In genomic region chr3:102602766-102603165, GRCm38 (mm10) we compare ENCODE assay signal across 26 mouse cellular contexts.
DNase-seq lines count a peak whose midpoint lies in the region; ATAC-seq lines count a peak whose summit lies in the region.
"Had no signal": no experiment of that assay in that cellular context is flagged by ENCODE, and none has a peak within 500 bp of the region (broad histone marks: within the 10 kb centered on the region; RNA-seq: fewer than 3 reads in every experiment).

No protein-coding gene starts in this region.

- DNase-seq in heart, embryonic 10.5 days (ENCODE audit: low spot score), result peak; percentile 64
- no peak for DNase-seq in heart, postnatal 25 days (ENCODE audit: low spot score)
- DNase-seq in 3T3-L1 (ENCODE audit: low read depth, low spot score), result peak; percentile 11
- peak; percentile 73 for DNase-seq in Muller cell, postnatal 12 days (ENCODE audit: inconsistent ontology term)
- DNase-seq: adrenal gland, adult 2 months; adrenal gland, postnatal 14 days; cerebellum, adult 11 months; cerebellum, adult 2 months; cerebellum, adult 9-11 months; cerebellum, postnatal 25 days; forebrain, postnatal 0 days; gastrocnemius, adult 2 months; gastrocnemius, postnatal 14 days; heart, adult 18-20 months; heart, postnatal 14 days had no signal

- H3K9ac ChIP-seq in embryonic facial prominence, embryonic 15.5 days, result no peak overlapping the region
- no peak overlapping the region for H3K9ac ChIP-seq in kidney, embryonic 15.5 days
- H3K9ac ChIP-seq: forebrain, postnatal 0 days; heart, embryonic 13.5 days; hindbrain, embryonic 13.5 days; intestine, embryonic 15.5 days had no signal

- ATAC-seq in embryonic facial prominence, embryonic 15.5 days (ENCODE audit: insufficient number of reproducible peaks, low FRiP score, low TSS enrichment, low read depth), result peak; percentile 24; the same call in 1 of the 2 replicates
- no peak for ATAC-seq in kidney, embryonic 15.5 days (replicated peaks; ENCODE audit: low FRiP score)
- ATAC-seq in megakaryocyte progenitor cell, adult 5-6 weeks (replicated peaks; ENCODE audit: poor library complexity), result no peak
- ATAC-seq in erythroid progenitor cell, adult 5-6 weeks (replicated peaks; ENCODE audit: low FRiP score, poor library complexity, severe bottlenecking), result no peak
- ATAC-seq: forebrain, embryonic 14.5 days; forebrain, postnatal 0 days; hindbrain, embryonic 16.5 days; intestine, embryonic 15.5 days had no signal

- no peaks in the 10 kb centered on the region for H3K36me3 ChIP-seq in heart, embryonic 10.5 days
- no peaks in the 10 kb centered on the region for H3K36me3 ChIP-seq in embryonic facial prominence, embryonic 15.5 days
- H3K36me3 ChIP-seq in kidney, embryonic 15.5 days, result no peaks in the 10 kb centered on the region
- H3K36me3 ChIP-seq: heart, embryonic 13.5 days; hindbrain, embryonic 10.5 days; hindbrain, embryonic 13.5 days; intestine, embryonic 15.5 days had no signal

- 86% methylated on average over 13 of the region's 13 CpGs for WGBS in heart, embryonic 10.5 days
- 60% methylated on average over 13 of the region's 13 CpGs for WGBS in embryonic facial prominence, embryonic 15.5 days
- WGBS in kidney, embryonic 15.5 days, result 93% methylated on average over 13 of the region's 13 CpGs

- no peak overlapping the region for H3K27ac ChIP-seq in heart, embryonic 10.5 days
- H3K27ac ChIP-seq in embryonic facial prominence, embryonic 15.5 days (replicated peaks), result peak overlapping the region; percentile 73
- no peak overlapping the region for H3K27ac ChIP-seq in kidney, embryonic 15.5 days
- H3K27ac ChIP-seq: gastrocnemius, adult 2 months; heart, embryonic 13.5 days; hindbrain, embryonic 10.5 days; hindbrain, embryonic 13.5 days; intestine, embryonic 15.5 days had no signal

- no peaks in the 10 kb centered on the region for H3K4me1 ChIP-seq in heart, embryonic 10.5 days
- peaks cover 23% of the 10 kb centered on the region for H3K4me1 ChIP-seq in embryonic facial prominence, embryonic 15.5 days
- H3K4me1 ChIP-seq in kidney, embryonic 15.5 days, result 0 out of 2 replicates have a peak, but pooled peaks cover 3% of the 10 kb centered on the region
- H3K4me1 ChIP-seq: heart, embryonic 13.5 days; hindbrain, embryonic 10.5 days; hindbrain, embryonic 13.5 days; intestine, embryonic 15.5 days had no signal

- no peak overlapping the region for H3K4me3 ChIP-seq in heart, embryonic 10.5 days
- H3K4me3 ChIP-seq in embryonic facial prominence, embryonic 15.5 days (replicated peaks), result no peak overlapping the region
- H3K4me3 ChIP-seq in kidney, embryonic 15.5 days (replicated peaks), result no peak overlapping the region
- H3K4me3 ChIP-seq: erythroblast, embryonic 14.5 days; gastrocnemius, adult 2 months; heart, embryonic 13.5 days; hindbrain, embryonic 10.5 days; hindbrain, embryonic 13.5 days; intestine, embryonic 15.5 days had no signal

- H3K4me2 ChIP-seq in embryonic facial prominence, embryonic 15.5 days (replicated peaks), result no peak overlapping the region
- no peak overlapping the region for H3K4me2 ChIP-seq in kidney, embryonic 15.5 days
- H3K4me2 ChIP-seq: heart, embryonic 13.5 days; hindbrain, embryonic 13.5 days; intestine, embryonic 15.5 days had no signal

- H3K27me3 ChIP-seq in heart, embryonic 10.5 days (ENCODE audit: insufficient read depth, poor library complexity, severe bottlenecking), result no peaks in the 10 kb centered on the region; the same call in 1 of the 2 replicates
- no peaks in the 10 kb centered on the region for H3K27me3 ChIP-seq in embryonic facial prominence, embryonic 15.5 days
- H3K27me3 ChIP-seq in kidney, embryonic 15.5 days, result no peaks in the 10 kb centered on the region
- H3K27me3 ChIP-seq: hindbrain, embryonic 13.5 days; intestine, embryonic 15.5 days had no signal

- no peaks in the 10 kb centered on the region for H3K9me3 ChIP-seq in heart, embryonic 10.5 days
- no peaks in the 10 kb centered on the region for H3K9me3 ChIP-seq in embryonic facial prominence, embryonic 15.5 days (replicated peaks)
- 0 out of 2 replicates have a peak, but pooled peaks cover 2% of the 10 kb centered on the region for H3K9me3 ChIP-seq in kidney, embryonic 15.5 days (replicated peaks)
- H3K9me3 ChIP-seq: hindbrain, embryonic 10.5 days; hindbrain, embryonic 13.5 days; intestine, embryonic 15.5 days had no signal

- intact Hi-C loops in heart, postnatal 25 days (cut with DNase I), result no loop called here
